Mouse (Mus musculus) ES-E14 (cell line): Measurements from ENCODE around the gene Vps37c. TPM values are rescaled to one million over a fixed set of nuclear protein-coding genes. Genes with fewer than 3 reads are reported as not detected.

Experiments used
- DNase-seq: peaks from one replicate; pipeline ENCODE4 v3.0.0-alpha.2; 2013; ENCODE audit warnings: low read depth, low spot score
- H3K27ac ChIP-seq: 2 replicates; pipeline ENCODE4 v1.5.1; 2012; ENCODE audit warnings: low read depth, mild to moderate bottlenecking, low read length, moderate library complexity, mixed read lengths; ENCODE audit not compliant: poor library complexity, insufficient read depth, severe bottlenecking
- H3K36me3 ChIP-seq: 2 replicates; pipeline ENCODE4 v1.6.1; 2012; ENCODE audit warnings: mild to moderate bottlenecking, low read length, moderate library complexity, mixed read lengths; ENCODE audit not compliant: control insufficient read depth, poor library complexity, insufficient read depth, severe bottlenecking
- H3K4me1 ChIP-seq, 2 experiments: fragments of 150-350 bp in 1 of 2; sonication (generic) in 1 of 2; 2 replicates each; pipeline ENCODE4 v1.6.1; 2012; ENCODE audit warnings: low read length in 2 of 2, mild to moderate bottlenecking in 1 of 2, mixed read lengths in 1 of 2; ENCODE audit not compliant: control insufficient read depth in 2 of 2, insufficient read depth in 2 of 2, poor library complexity in 1 of 2
- H3K4me3 ChIP-seq, 2 experiments: fragments of 150-350 bp in 1 of 2; sonication (generic) in 1 of 2; 2 replicates each; pipeline ENCODE4 v1.5.1; 2012; ENCODE audit warnings: low read length in 2 of 2, low read depth in 1 of 2, mild to moderate bottlenecking in 1 of 2, mixed read lengths in 1 of 2; ENCODE audit not compliant: insufficient read depth in 1 of 2, poor library complexity in 1 of 2, severe bottlenecking in 1 of 2
- H3K9ac ChIP-seq: 2 replicates; pipeline ENCODE4 v1.6.1; 2012; ENCODE audit warnings: low read depth, mild to moderate bottlenecking, low read length, mixed read lengths; ENCODE audit not compliant: poor library complexity, insufficient read depth, severe bottlenecking
- H3K9me3 ChIP-seq: fragments of 150-350 bp; sonication (generic); 2 replicates; pipeline ENCODE4 v1.6.1; 2012; ENCODE audit warnings: low read depth, mild to moderate bottlenecking, low read length; ENCODE audit not compliant: control insufficient read depth, insufficient read depth
- CHD2 ChIP-seq: IDR thresholded peaks from 2 replicates; pipeline ENCODE4 v1.6.1; 2014; ENCODE audit warnings: mild to moderate bottlenecking, low read depth, low read length, inconsistent platforms
- HCFC1 ChIP-seq: IDR thresholded peaks from 2 replicates; pipeline ENCODE4 v1.6.1; 2012; ENCODE audit warnings: low read length, inconsistent platforms, borderline replicate concordance; ENCODE audit not compliant: insufficient read depth
- MAFK ChIP-seq: IDR thresholded peaks from 2 replicates; pipeline ENCODE4 v1.6.1; 2014; ENCODE audit warnings: mild to moderate bottlenecking, low read depth, low read length, inconsistent platforms; ENCODE audit not compliant: insufficient read depth
- ZC3H11A ChIP-seq: IDR thresholded peaks from 2 replicates; pipeline ENCODE4 v1.6.1; 2012; ENCODE audit warnings: low read depth, mild to moderate bottlenecking, inconsistent platforms, low read length, borderline replicate concordance
- ZNF384 ChIP-seq: IDR thresholded peaks from 2 replicates; pipeline ENCODE4 v1.6.1; 2012; ENCODE audit warnings: low read depth, low read length, inconsistent platforms
- in situ Hi-C, 2 experiments: fragments of 600-800 bp; cut with MboI; formaldehyde crosslinking; loops; one replicate each; pipeline ENCODE4 v1.15.1; 2025; ENCODE audit warnings: low sequenced_read_pairs in 2 of 2, inconsistent platforms in 1 of 2; ENCODE audit not compliant: unreplicated experiment in 2 of 2
- total RNA-seq: library from RNA; depleted of rRNA; stranded (reverse); fragments of 300-350 nt; gene quantifications from 2 replicates; pipeline ENCODE4 v1.2.3, GENCODE M21; 2012

Vps37c gene
- total RNA-seq, 1 experiment: 6.6 TPM

DNA sequence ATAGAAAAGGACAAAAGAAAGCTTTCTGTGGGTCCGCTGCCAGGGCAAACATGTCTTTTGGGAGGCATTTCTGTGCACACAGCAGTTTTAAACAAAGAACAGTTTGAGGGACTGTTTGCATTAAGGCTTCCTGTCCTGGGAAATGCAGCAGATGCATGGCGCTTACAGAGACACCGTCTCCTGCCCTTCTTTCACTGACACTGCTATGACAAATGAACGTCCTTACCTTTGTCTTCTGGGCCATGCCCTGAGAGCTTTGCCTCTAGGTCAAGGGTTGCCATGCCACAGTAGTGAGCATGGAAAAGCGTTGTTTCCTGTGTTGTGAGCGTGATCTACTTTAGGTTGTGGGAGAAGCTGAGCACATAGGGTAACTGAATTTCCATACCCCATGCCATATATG, 70.2 kb downstream of the Vps37c start:
- no peak overlapping the region for H3K27ac ChIP-seq
- H3K4me3 ChIP-seq: no peak overlapping the region
- no peak overlapping the region for H3K9ac ChIP-seq
- no peaks in the 10 kb centered on the region for H3K9me3 ChIP-seq
- no peak for DNase-seq
- TF ChIP-seq CHD2: no peak
- TF ChIP-seq ZNF384: no peak
- TF ChIP-seq ZC3H11A: no peak
- no peak for TF ChIP-seq MAFK
- no peak for TF ChIP-seq HCFC1
- in situ Hi-C loops: no loop called here
- H3K4me1 ChIP-seq: no peaks in the 10 kb centered on the region
- no peaks in the 10 kb centered on the region for H3K36me3 ChIP-seq

GRCm38 (mm10) chr19:10759525-10759924, 71.0 kb downstream of the Vps37c start:
- H3K9me3 ChIP-seq: no peaks in the 10 kb centered on the region
- H3K36me3 ChIP-seq: no peaks in the 10 kb centered on the region
- no peak overlapping the region for H3K9ac ChIP-seq
- in situ Hi-C loops: no loop called here
- no peak overlapping the region for H3K27ac ChIP-seq
- no peak for TF ChIP-seq CHD2
- no peak for TF ChIP-seq HCFC1
- no peak for TF ChIP-seq ZNF384
- no peak for TF ChIP-seq ZC3H11A
- TF ChIP-seq MAFK: no peak
- DNase-seq: no peak
- no peak overlapping the region for H3K4me3 ChIP-seq
- no peaks in the 10 kb centered on the region for H3K4me1 ChIP-seq

DNA sequence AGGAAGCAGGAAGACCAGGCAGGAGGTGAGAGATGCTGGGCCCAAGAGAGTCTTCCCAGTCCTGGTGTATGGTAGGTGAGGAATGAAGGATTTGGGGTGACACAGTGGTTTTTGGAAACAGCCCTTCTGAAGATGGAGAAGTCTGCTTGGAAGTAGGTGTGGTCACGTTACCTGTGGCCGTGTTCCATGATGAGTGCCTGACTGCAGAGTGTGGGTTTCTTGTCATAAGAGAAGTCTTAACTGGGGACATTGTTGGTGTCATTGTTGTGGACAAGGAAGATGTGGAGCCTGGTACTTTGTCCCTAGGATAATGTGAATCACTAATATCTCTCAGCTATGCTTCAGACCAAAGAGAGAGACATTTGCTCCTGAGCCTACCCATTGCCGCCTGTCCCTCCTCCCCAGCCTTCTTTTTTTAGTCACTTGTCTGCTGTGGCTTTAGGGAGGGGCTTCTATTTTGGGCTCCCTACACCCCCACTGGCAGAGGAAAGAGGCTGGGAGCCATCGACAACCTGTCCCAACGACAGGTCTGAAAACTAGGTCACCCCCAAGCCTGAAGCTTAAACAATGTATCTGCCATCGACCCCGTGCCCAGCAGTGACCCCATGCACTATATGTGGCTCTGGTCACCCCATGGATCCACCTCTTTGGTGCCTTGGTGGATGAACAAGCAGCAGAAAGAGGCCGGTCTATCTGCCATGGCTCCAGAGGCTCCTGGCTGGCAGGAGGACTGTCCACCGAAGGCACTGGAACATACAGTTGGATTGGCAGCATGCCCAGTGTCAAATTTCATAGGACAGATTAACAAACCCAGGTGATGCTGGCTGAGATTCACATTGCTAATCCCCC, 71.7 kb downstream of the Vps37c start:
- Histone ChIP-seq H3K4me3 (no peak overlapping the region), H3K36me3 (no peaks in the 10 kb centered on the region), H3K9me3 (no peaks in the 10 kb centered on the region), H3K27ac (no peak overlapping the region), H3K4me1 (no peaks in the 10 kb centered on the region), H3K9ac (no peak overlapping the region)
- TF ChIP-seq ZC3H11A (no peak), MAFK (no peak), CHD2 (no peak), HCFC1 (no peak), ZNF384 (no peak)
- DNase-seq: no peak
- in situ Hi-C loops: no loop called here

DNA sequence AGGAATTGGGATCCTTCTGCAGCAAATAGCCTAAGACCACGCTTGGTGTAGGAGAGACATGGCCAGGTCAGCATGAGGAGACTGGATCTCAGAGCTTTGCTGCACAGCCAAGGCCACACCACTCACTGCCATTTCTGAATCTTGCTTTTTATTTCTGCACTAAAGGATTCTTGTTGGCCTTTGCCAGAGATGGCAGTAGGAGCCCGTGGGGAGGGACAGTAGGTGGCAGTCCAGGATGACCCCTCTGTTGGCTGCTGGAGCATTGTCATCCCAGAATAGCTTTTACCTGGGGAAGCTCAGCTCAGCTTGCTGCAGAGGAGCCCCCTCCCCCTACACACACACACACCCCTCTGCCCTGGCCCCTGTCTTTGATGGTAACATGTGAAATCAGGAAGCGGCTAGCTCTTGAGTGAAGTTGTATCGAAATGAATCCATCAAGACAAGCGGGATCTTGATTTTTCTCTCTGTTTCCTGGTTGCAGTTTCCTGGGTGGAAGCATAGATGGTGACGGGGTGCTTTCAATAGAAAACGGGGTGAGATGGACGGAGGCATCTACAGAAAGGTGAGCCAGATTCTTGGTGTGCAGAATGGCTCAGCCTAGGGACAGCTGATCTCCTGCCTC, 73.4 kb downstream of the Vps37c start:
- H3K27ac ChIP-seq: no peak overlapping the region
- H3K9me3 ChIP-seq: no peaks in the 10 kb centered on the region
- in situ Hi-C loops: no loop called here
- H3K4me1 ChIP-seq: no peaks in the 10 kb centered on the region
- no peak overlapping the region for H3K9ac ChIP-seq
- DNase-seq: no peak
- TF ChIP-seq ZC3H11A (no peak), MAFK (no peak), CHD2 (no peak), ZNF384 (no peak), HCFC1 (no peak)
- no peak overlapping the region for H3K4me3 ChIP-seq
- no peaks in the 10 kb centered on the region for H3K36me3 ChIP-seq
